Mouse (Mus musculus): ENCODE results near the gene Rnf115. TPM values are rescaled to one million over a fixed set of nuclear protein-coding genes. Genes with fewer than 3 reads are reported as not detected.

The Rnf115 gene
- polyA plus RNA-seq, 1 experiment from 2014 or later, result 81.6 TPM

- Histone ChIP-seq H3K9me3 (ENCODE audit: control insufficient read depth, low read length) (no peaks in the 10 kb centered on the region), H3K36me3 (ENCODE audit: control insufficient read depth, insufficient read depth, low read length) (0 out of 2 replicates have a peak, but pooled peaks cover 2% of the 10 kb centered on the region), H3K27ac (ENCODE audit: low read depth, low read length) (peak overlapping the region; percentile 39), H3K4me3 (ENCODE audit: low read depth, low read length) (peak overlapping the region; percentile 63), H3K4me1 (ENCODE audit: control insufficient read depth, insufficient read depth, low read length) (peaks cover 15% of the 10 kb centered on the region), H3K9ac (ENCODE audit: low read length) (peak overlapping the region; percentile 59), H3K27me3 (ENCODE audit: control insufficient read depth, insufficient read depth, low read length) (no peaks in the 10 kb centered on the region), H3K4me2 (ENCODE audit: low read depth) (peak overlapping the region; percentile 64)
- DNase-seq (ENCODE audit: low spot score), result no peak
- peak; percentile 58 for ATAC-seq (ENCODE audit: insufficient read depth, low FRiP score, low TSS enrichment)
- WGBS, result under 1% methylated on average over 42 of the region's 42 CpGs
Measured at GRCm38 (mm10) chr3:96727828-96728633, 567 bp downstream of the Rnf115 start.

GRCm38 (mm10) chr3:96728634-96729402 is 1.4 kb downstream of the Rnf115 start:
- Histone ChIP-seq H3K4me2 (ENCODE audit: low read depth) (peak overlapping the region; percentile 64), H3K4me1 (ENCODE audit: control insufficient read depth, insufficient read depth, low read length) (peaks cover 15% of the 10 kb centered on the region), H3K36me3 (ENCODE audit: control insufficient read depth, insufficient read depth, low read length) (no peaks in the 10 kb centered on the region), H3K4me3 (ENCODE audit: low read depth, low read length) (peak overlapping the region; percentile 63), H3K27me3 (ENCODE audit: control insufficient read depth, insufficient read depth, low read length) (no peaks in the 10 kb centered on the region), H3K9me3 (ENCODE audit: control insufficient read depth, low read length) (no peaks in the 10 kb centered on the region), H3K9ac (ENCODE audit: low read length) (no peak overlapping the region; the same call in 1 of the 2 replicates), H3K27ac (ENCODE audit: low read depth, low read length) (no peak overlapping the region)
- ATAC-seq (ENCODE audit: insufficient read depth, low FRiP score, low TSS enrichment) (no peak), DNase-seq (ENCODE audit: low spot score) (no peak)
- 62% methylated on average over 7 of the region's 7 CpGs for WGBS

GRCm38 (mm10) chr3:96729403-96729784 is 1.9 kb downstream of the Rnf115 start:
- 64% methylated on average over 3 of the region's 3 CpGs for WGBS
- no peak overlapping the region for H3K9ac ChIP-seq (ENCODE audit: low read length)
- no peak overlapping the region for H3K4me2 ChIP-seq (ENCODE audit: low read depth)
- ATAC-seq (ENCODE audit: insufficient read depth, low FRiP score, low TSS enrichment) (no peak), DNase-seq (ENCODE audit: low spot score) (no peak)
- H3K27me3 ChIP-seq (ENCODE audit: control insufficient read depth, insufficient read depth, low read length), result no peaks in the 10 kb centered on the region
- no peak overlapping the region for H3K27ac ChIP-seq (ENCODE audit: low read depth, low read length)
- H3K9me3 ChIP-seq (ENCODE audit: control insufficient read depth, low read length), result no peaks in the 10 kb centered on the region
- no peak overlapping the region for H3K4me3 ChIP-seq (ENCODE audit: low read depth, low read length)
- H3K4me1 ChIP-seq (ENCODE audit: control insufficient read depth, insufficient read depth, low read length), result peaks cover 15% of the 10 kb centered on the region
- H3K36me3 ChIP-seq (ENCODE audit: control insufficient read depth, insufficient read depth, low read length), result no peaks in the 10 kb centered on the region

- 78% methylated on average over 5 of the region's 5 CpGs for WGBS
- no peak for ATAC-seq (ENCODE audit: insufficient read depth, low FRiP score, low TSS enrichment)
- peaks cover 15% of the 10 kb centered on the region for H3K4me1 ChIP-seq (ENCODE audit: control insufficient read depth, insufficient read depth, low read length)
- no peak overlapping the region for H3K27ac ChIP-seq (ENCODE audit: low read depth, low read length)
- H3K36me3 ChIP-seq (ENCODE audit: control insufficient read depth, insufficient read depth, low read length), result no peaks in the 10 kb centered on the region
- H3K27me3 ChIP-seq (ENCODE audit: control insufficient read depth, insufficient read depth, low read length), result no peaks in the 10 kb centered on the region
- H3K9me3 ChIP-seq (ENCODE audit: control insufficient read depth, low read length), result no peaks in the 10 kb centered on the region
- no peak overlapping the region for H3K9ac ChIP-seq (ENCODE audit: low read length)
- no peak overlapping the region for H3K4me2 ChIP-seq (ENCODE audit: low read depth)
- no peak for DNase-seq (ENCODE audit: low spot score)
- H3K4me3 ChIP-seq (ENCODE audit: low read depth, low read length), result no peak overlapping the region
Measured at GRCm38 (mm10) chr3:96730785-96731184, 3.3 kb downstream of the Rnf115 start.

- H3K36me3 ChIP-seq (ENCODE audit: control insufficient read depth, insufficient read depth, low read length), result no peaks in the 10 kb centered on the region
- no peak overlapping the region for H3K27ac ChIP-seq (ENCODE audit: low read depth, low read length)
- H3K9me3 ChIP-seq (ENCODE audit: control insufficient read depth, low read length), result no peaks in the 10 kb centered on the region
- no peak overlapping the region for H3K9ac ChIP-seq (ENCODE audit: low read length)
- WGBS, result 91% methylated on average over 1 of the region's 1 CpGs
- ATAC-seq (ENCODE audit: insufficient read depth, low FRiP score, low TSS enrichment) (no peak), DNase-seq (ENCODE audit: low spot score) (no peak)
- no peak overlapping the region for H3K4me3 ChIP-seq (ENCODE audit: low read depth, low read length)
- H3K4me2 ChIP-seq (ENCODE audit: low read depth), result no peak overlapping the region
- H3K4me1 ChIP-seq (ENCODE audit: control insufficient read depth, insufficient read depth, low read length), result peaks cover 2% of the 10 kb centered on the region
- no peaks in the 10 kb centered on the region for H3K27me3 ChIP-seq (ENCODE audit: control insufficient read depth, insufficient read depth, low read length)
Measured at GRCm38 (mm10) chr3:96733984-96734383, 6.5 kb downstream of the Rnf115 start.

GRCm38 (mm10) chr3:96735200-96735599 is 7.7 kb downstream of the Rnf115 start:
- Histone ChIP-seq H3K27me3 (ENCODE audit: control insufficient read depth, insufficient read depth, low read length) (no peaks in the 10 kb centered on the region), H3K9ac (ENCODE audit: low read length) (no peak overlapping the region), H3K4me2 (ENCODE audit: low read depth) (no peak overlapping the region), H3K9me3 (ENCODE audit: control insufficient read depth, low read length) (no peaks in the 10 kb centered on the region), H3K4me3 (ENCODE audit: low read depth, low read length) (no peak overlapping the region), H3K36me3 (ENCODE audit: control insufficient read depth, insufficient read depth, low read length) (no peaks in the 10 kb centered on the region), H3K4me1 (ENCODE audit: control insufficient read depth, insufficient read depth, low read length) (no peaks in the 10 kb centered on the region), H3K27ac (ENCODE audit: low read depth, low read length) (no peak overlapping the region)
- ATAC-seq (ENCODE audit: insufficient read depth, low FRiP score, low TSS enrichment) (no peak), DNase-seq (ENCODE audit: low spot score) (no peak)
- 95% methylated on average over 2 of the region's 2 CpGs for WGBS

- Histone ChIP-seq H3K27ac (ENCODE audit: low read depth, low read length) (no peak overlapping the region), H3K9me3 (ENCODE audit: control insufficient read depth, low read length) (no peaks in the 10 kb centered on the region), H3K27me3 (ENCODE audit: control insufficient read depth, insufficient read depth, low read length) (no peaks in the 10 kb centered on the region), H3K4me3 (ENCODE audit: low read depth, low read length) (no peak overlapping the region), H3K9ac (ENCODE audit: low read length) (no peak overlapping the region), H3K4me1 (ENCODE audit: control insufficient read depth, insufficient read depth, low read length) (no peaks in the 10 kb centered on the region), H3K4me2 (ENCODE audit: low read depth) (no peak overlapping the region), H3K36me3 (ENCODE audit: control insufficient read depth, insufficient read depth, low read length) (no peaks in the 10 kb centered on the region)
- DNase-seq (ENCODE audit: low spot score) (no peak), ATAC-seq (ENCODE audit: insufficient read depth, low FRiP score, low TSS enrichment) (no peak)
- WGBS, result 70% methylated on average over 1 of the region's 1 CpGs
Measured at GRCm38 (mm10) chr3:96737013-96737740, 9.7 kb downstream of the Rnf115 start.

- Histone ChIP-seq H3K27ac (ENCODE audit: low read depth, low read length) (no peak overlapping the region), H3K9ac (ENCODE audit: low read length) (no peak overlapping the region), H3K9me3 (ENCODE audit: control insufficient read depth, low read length) (no peaks in the 10 kb centered on the region), H3K36me3 (ENCODE audit: control insufficient read depth, insufficient read depth, low read length) (no peaks in the 10 kb centered on the region), H3K4me3 (ENCODE audit: low read depth, low read length) (no peak overlapping the region), H3K27me3 (ENCODE audit: control insufficient read depth, insufficient read depth, low read length) (no peaks in the 10 kb centered on the region), H3K4me2 (ENCODE audit: low read depth) (no peak overlapping the region), H3K4me1 (ENCODE audit: control insufficient read depth, insufficient read depth, low read length) (no peaks in the 10 kb centered on the region)
- 84% methylated on average over 1 of the region's 1 CpGs for WGBS
- DNase-seq (ENCODE audit: low spot score), result no peak
- ATAC-seq (ENCODE audit: insufficient read depth, low FRiP score, low TSS enrichment), result no peak
Measured at GRCm38 (mm10) chr3:96737995-96738394, 10.5 kb downstream of the Rnf115 start.

Data from neural tube, embryonic 11.5 days (tissue).